Mouse (Mus musculus) MEL (cell line): ENCODE results near the gene Rps11. TPM values are rescaled to one million over a fixed set of nuclear protein-coding genes. Genes with fewer than 3 reads are reported as not detected.
A peak's percentile ranks its signal among the peaks of the same experiment; 100 is the strongest.

ENCODE experiments used
- DNase-seq: peaks from one replicate; pipeline ENCODE4 v3.0.0; 2011; ENCODE audit warnings: low read depth, low spot score
- H3K27ac ChIP-seq: 2 replicates; pipeline ENCODE4 v1.5.1; 2012; ENCODE audit warnings: low read depth, mild to moderate bottlenecking, control low read depth, low read length, moderate library complexity; ENCODE audit not compliant: control insufficient read depth
- H3K27me3 ChIP-seq, 2 experiments: fragments of 150-350 bp in 1 of 2; sonication (generic) in 1 of 2; 2 replicates each; pipeline ENCODE4 v1.6.1; 2012; ENCODE audit warnings: low read length in 2 of 2, mild to moderate bottlenecking in 2 of 2, improper control_type of control experiment in 1 of 2, moderate library complexity in 1 of 2; ENCODE audit not compliant: insufficient read depth in 2 of 2, control insufficient read depth in 1 of 2
- H3K36me3 ChIP-seq, 2 experiments: 2 replicates each; pipeline ENCODE4 v1.6.1; 2012 to 2014; ENCODE audit warnings: low read length in 2 of 2, improper control_type of control experiment in 1 of 2, inconsistent platforms in 1 of 2, mild to moderate bottlenecking in 1 of 2; ENCODE audit not compliant: insufficient read depth in 2 of 2, control insufficient read depth in 1 of 2
- H3K4me1 ChIP-seq, 2 experiments: fragments of 150-350 bp in 1 of 2; sonication (generic) in 1 of 2; 2 replicates each; pipeline ENCODE4 v1.6.1; 2012; ENCODE audit warnings: low read length in 2 of 2, improper control_type of control experiment in 1 of 2, mild to moderate bottlenecking in 1 of 2; ENCODE audit not compliant: insufficient read depth in 2 of 2, control insufficient read depth in 1 of 2
- H3K4me3 ChIP-seq, 2 experiments: fragments of 150-350 bp in 1 of 2; sonication (generic) in 1 of 2; 2 replicates each; pipeline ENCODE4 v1.5.1; 2012; ENCODE audit warnings: low read depth in 2 of 2, low read length in 2 of 2, mild to moderate bottlenecking in 2 of 2, moderate library complexity in 2 of 2, control low read depth in 1 of 2, improper control_type of control experiment in 1 of 2; ENCODE audit not compliant: control insufficient read depth in 1 of 2, insufficient read depth in 1 of 2
- H3K79me2 ChIP-seq: 2 replicates; pipeline ENCODE4 v1.6.1; 2012; ENCODE audit warnings: mild to moderate bottlenecking, low read length, moderate library complexity; ENCODE audit not compliant: control insufficient read depth, poor library complexity, insufficient read depth
- H3K9ac ChIP-seq: 2 replicates; pipeline ENCODE4 v1.6.1; 2012; ENCODE audit warnings: low read depth, mild to moderate bottlenecking, control low read depth, low read length, moderate library complexity; ENCODE audit not compliant: control insufficient read depth, poor library complexity, severe bottlenecking
- H3K9me3 ChIP-seq: fragments of 150-350 bp; sonication (generic); replicated peaks from 2 replicates; pipeline ENCODE4 v1.6.1; 2012; ENCODE audit warnings: mild to moderate bottlenecking, low read length, improper control_type of control experiment, moderate library complexity; ENCODE audit not compliant: insufficient read depth
- BHLHE40 ChIP-seq: IDR thresholded peaks from 2 replicates; pipeline ENCODE4 v1.6.1; 2012; ENCODE audit warnings: low read depth, mild to moderate bottlenecking, inconsistent platforms, low read length, improper control_type of control experiment, borderline replicate concordance
- CTCF ChIP-seq, 3 experiments: IDR thresholded peaks in 2 of 3; conservative IDR thresholded peaks in 1 of 3; 2 replicates each; pipeline ENCODE4 v1.5.1; 2011 to 2012; ENCODE audit warnings: low read length in 3 of 3, low read depth in 2 of 3, mild to moderate bottlenecking in 2 of 3, improper control_type of control experiment in 1 of 3, inconsistent platforms in 1 of 3, mixed read lengths in 1 of 3, moderate library complexity in 1 of 3; ENCODE audit not compliant: control insufficient read depth in 1 of 3, insufficient read depth in 1 of 3, poor library complexity in 1 of 3, severe bottlenecking in 1 of 3
- ELF1 ChIP-seq: IDR thresholded peaks from 2 replicates; pipeline ENCODE4 v1.6.1; 2014; ENCODE audit warnings: low read depth, mild to moderate bottlenecking, inconsistent platforms, low read length, improper control_type of control experiment, moderate library complexity
- GABPA ChIP-seq: IDR thresholded peaks from 2 replicates; pipeline ENCODE4 v1.6.1; 2012; ENCODE audit warnings: low read depth, mild to moderate bottlenecking, inconsistent platforms, low read length, improper control_type of control experiment, moderate library complexity
- HCFC1 ChIP-seq: IDR thresholded peaks from 2 replicates; pipeline ENCODE4 v1.6.1; 2012; ENCODE audit warnings: low read depth, mild to moderate bottlenecking, inconsistent platforms, low read length, improper control_type of control experiment, moderate library complexity
- KAT2A ChIP-seq: conservative IDR thresholded peaks from 2 replicates; pipeline ENCODE4 v1.6.1; 2012; ENCODE audit warnings: low read depth, low read length, improper control_type of control experiment, inconsistent platforms
- MAFK ChIP-seq: IDR thresholded peaks from 2 replicates; pipeline ENCODE4 v1.6.1; 2011; ENCODE audit warnings: low read depth, mild to moderate bottlenecking, low read length, improper control_type of control experiment, borderline replicate concordance
- MYC ChIP-seq: IDR thresholded peaks from 2 replicates; pipeline ENCODE4 v1.6.1; 2011; ENCODE audit warnings: low read depth, mild to moderate bottlenecking, low read length, improper control_type of control experiment, moderate library complexity
- NELFE ChIP-seq: IDR thresholded peaks from 2 replicates; pipeline ENCODE4 v1.6.1; 2011; ENCODE audit warnings: low read depth, low read length, improper control_type of control experiment
- POLR2A ChIP-seq, 2 experiments: IDR thresholded peaks; 2 replicates each; pipeline ENCODE4 v1.6.1; 2011 to 2012; ENCODE audit warnings: low read length in 2 of 2, mild to moderate bottlenecking in 2 of 2, control low read depth in 1 of 2, improper control_type of control experiment in 1 of 2, low read depth in 1 of 2, moderate library complexity in 1 of 2; ENCODE audit not compliant: control insufficient read depth in 1 of 2, insufficient read depth in 1 of 2, poor library complexity in 1 of 2
- POLR2AphosphoS5 ChIP-seq: IDR thresholded peaks from 2 replicates; pipeline ENCODE4 v1.6.1; 2012; ENCODE audit warnings: low read depth, borderline replicate concordance, mild to moderate bottlenecking, inconsistent platforms, low read length, moderate library complexity, mixed read lengths
- RAD21 ChIP-seq: IDR thresholded peaks from 2 replicates; pipeline ENCODE4 v1.6.1; 2011; ENCODE audit warnings: mild to moderate bottlenecking, low read depth, low read length, improper control_type of control experiment
- SMC3 ChIP-seq: IDR thresholded peaks from 2 replicates; pipeline ENCODE4 v1.6.1; 2011; ENCODE audit warnings: low read depth, low read length, improper control_type of control experiment
- TAL1 ChIP-seq: IDR thresholded peaks from 2 replicates; pipeline ENCODE4 v1.6.1; 2012; ENCODE audit warnings: mild to moderate bottlenecking, inconsistent platforms, low read length, moderate library complexity, mixed read lengths
- TBP ChIP-seq: IDR thresholded peaks from 2 replicates; pipeline ENCODE4 v1.8.0; 2011; ENCODE audit warnings: low read depth, low read length, improper control_type of control experiment
- polyA plus RNA-seq, 2 experiments: library from polyadenylated mRNA; stranded (reverse) in 1 of 2; unstranded in 1 of 2; fragments of >175 nt in 1 of 2; fragments of >200 nt in 1 of 2; gene quantifications; 2 replicates each; pipeline versions ENCODE4 v1.2.1 to v1.2.4; 2012; ENCODE audit warnings: low replicate concordance in 2 of 2, low read depth in 1 of 2; ENCODE audit not compliant: insufficient read length in 2 of 2, insufficient read depth in 1 of 2, missing spikeins in 1 of 2
- total RNA-seq: library from RNA; depleted of rRNA; stranded (reverse); fragments of 300-350 nt; gene quantifications from 2 replicates; pipeline ENCODE4 v1.2.3, GENCODE M21; 2012

Gene Rps11
- total and polyA plus RNA-seq, 3 experiments: 2,708 to 5,434 (median 3,189) TPM

GRCm38 (mm10) chr7:45125144-45125600 lies 933 bp upstream of the Rps11 start:
- Histone ChIP-seq H3K27ac (peak overlapping the region; percentile 93), H3K79me2 (peaks cover 68% of the 10 kb centered on the region), H3K9me3 (no peaks in the 10 kb centered on the region), H3K36me3 (peaks cover 14 to 19% of the 10 kb centered on the region in 2 experiments), H3K9ac (peak overlapping the region; percentile 97), H3K4me1 (peaks cover 0 to 25% of the 10 kb centered on the region in 2 experiments; a peak in 2 of 4 replicates), H3K27me3 (no peaks in the 10 kb centered on the region), H3K4me3 (peak overlapping the region; percentile 87 to 91; a peak in 3 of 4 replicates)
- TF ChIP-seq TAL1: no peak
- TF ChIP-seq POLR2A (IDR thresholded peaks at IDR 0.05; ENCODE audit: control insufficient read depth in 1 of 2, insufficient read depth in 1 of 2, low read depth in 1 of 2, low read length in 2 of 2, poor library complexity in 1 of 2): peak in 1 of 2 experiments; percentile 26; a peak in 2 of 4 replicates
- TF ChIP-seq TBP: peak; percentile 89
- DNase-seq: peak; percentile 90

- H3K9ac ChIP-seq: peak overlapping the region; percentile 91
- peak overlapping the region; percentile 80 for H3K27ac ChIP-seq
- no peaks in the 10 kb centered on the region for H3K9me3 ChIP-seq
- peak overlapping the region; percentile 68 to 84 for H3K4me3 ChIP-seq
- TF ChIP-seq TBP: 0 out of 2 replicates have a peak, but pooled peaks have one; percentile 17
- no peak for TF ChIP-seq RAD21
- TF ChIP-seq POLR2A (IDR thresholded peaks at IDR 0.05; ENCODE audit: control insufficient read depth in 1 of 2, insufficient read depth in 1 of 2, low read depth in 1 of 2, low read length in 2 of 2, poor library complexity in 1 of 2): peak; percentile 25 to 55; a peak in 2 of 4 replicates
- DNase-seq: peak; percentile 67
- peaks cover 53% of the 10 kb centered on the region for H3K79me2 ChIP-seq
- H3K27me3 ChIP-seq: no peaks in the 10 kb centered on the region
- peaks cover 14 to 17% of the 10 kb centered on the region in 2 experiments for H3K36me3 ChIP-seq
- H3K4me1 ChIP-seq: peaks cover 0 to 22% of the 10 kb centered on the region in 2 experiments; a peak in 2 of 4 replicates
Observed at GRCm38 (mm10) chr7:45123186-45123570, 1.1 kb downstream of the Rps11 start.

GRCm38 (mm10) chr7:45122561-45123185 lies 1.6 kb downstream of the Rps11 start:
- peak overlapping the region; percentile 68 to 84 for H3K4me3 ChIP-seq
- H3K27me3 ChIP-seq: no peaks in the 10 kb centered on the region
- H3K36me3 ChIP-seq: peaks cover 14 to 17% of the 10 kb centered on the region in 2 experiments
- H3K27ac ChIP-seq: peak overlapping the region; percentile 80
- H3K79me2 ChIP-seq: peaks cover 48% of the 10 kb centered on the region
- TF ChIP-seq HCFC1 (no peak), SMC3 (no peak), MAFK (no peak), GABPA (no peak), POLR2A (IDR thresholded peaks at IDR 0.05; ENCODE audit: control insufficient read depth in 1 of 2, insufficient read depth in 1 of 2, low read depth in 1 of 2, low read length in 2 of 2, poor library complexity in 1 of 2) (no peak; a peak in 1 of 4 replicates), POLR2AphosphoS5 (no peak), CTCF (IDR thresholded peaks at IDR 0.05 in 2 of 3, conservative IDR thresholded peaks at IDR 0.05 in 1 of 3; ENCODE audit: control insufficient read depth in 1 of 3, insufficient read depth in 1 of 3, low read depth in 2 of 3, low read length in 3 of 3, poor library complexity in 1 of 3, severe bottlenecking in 1 of 3) (no peak), BHLHE40 (no peak), MYC (no peak), NELFE (no peak), ELF1 (no peak), KAT2A (no peak)
- peak overlapping the region; percentile 91 for H3K9ac ChIP-seq
- DNase-seq: peak; percentile 32
- H3K9me3 ChIP-seq: no peaks in the 10 kb centered on the region
- peaks cover 0 to 22% of the 10 kb centered on the region in 2 experiments; a peak in 2 of 4 replicates for H3K4me1 ChIP-seq
